Mouse (Mus musculus): ENCODE measurements at regions not wholly inside any gene's neighbourhood (a gene's known extent, or its start where the extent isn't known, plus 50 kb on each side); places are given as distances from the start of the nearest gene placed in this dataset.

GRCm38 (mm10) chr1:12640983-12641382 is 1227.1 kb downstream of the A830018L16Rik start:
- no peak overlapping the region for H3K27ac ChIP-seq (ENCODE audit: insufficient read depth, low read depth)
- in situ Hi-C loops (cut with MboI; ENCODE audit: low pct_ligation_motif_present, low pct_unique_long_range_greater_than_20kb, low sequenced_read_pairs) (no loop called here), dilution Hi-C loops (cut with MboI; ENCODE audit: extremely low pct_ligation_motif_present, extremely low pct_unique_long_range_greater_than_20kb, low sequenced_read_pairs) (no loop called here)
- H3K79me2 ChIP-seq (replicated peaks; ENCODE audit: control insufficient read depth, extremely low read depth, insufficient read depth, poor library complexity, severe bottlenecking), result no peaks in the 10 kb centered on the region
- H3K4me1 ChIP-seq (ENCODE audit: control insufficient read depth in 1 of 2, insufficient read depth in 2 of 2), result no peaks in the 10 kb centered on the region
- TF ChIP-seq SIN3A (IDR thresholded peaks at IDR 0.05; ENCODE audit: low read length), result no peak
- TF ChIP-seq BHLHE40 (IDR thresholded peaks at IDR 0.05; ENCODE audit: low read depth, low read length), result no peak
- TF ChIP-seq CHD1 (IDR thresholded peaks at IDR 0.05; ENCODE audit: low read depth, low read length), result no peak
- TF ChIP-seq EP300 (IDR thresholded peaks at IDR 0.05; ENCODE audit: low read length), result no peak
- no peak for TF ChIP-seq USF2 (conservative IDR thresholded peaks at IDR 0.05; ENCODE audit: low read depth, low read length)
- no peak for TF ChIP-seq HCFC1 (IDR thresholded peaks at IDR 0.05; ENCODE audit: low read depth, low read length)
- TF ChIP-seq NRF1 (IDR thresholded peaks at IDR 0.05; ENCODE audit: low read depth, low read length), result no peak
- no peak for TF ChIP-seq USF1 (IDR thresholded peaks at IDR 0.05; ENCODE audit: low read depth, low read length)
- TF ChIP-seq ZNF384 (IDR thresholded peaks at IDR 0.05; ENCODE audit: low read depth, low read length), result no peak
- TF ChIP-seq MAX (IDR thresholded peaks at IDR 0.05; ENCODE audit: low read length), result no peak
- no peaks in the 10 kb centered on the region for H3K9me3 ChIP-seq (replicated peaks; ENCODE audit: low read length)
- DNase-seq (ENCODE audit: extremely low read depth), result no peak
- H3K27me3 ChIP-seq (replicated peaks), result no peaks in the 10 kb centered on the region
- no peaks in the 10 kb centered on the region for H3K36me3 ChIP-seq (replicated peaks in 1 of 2; ENCODE audit: control insufficient read depth in 1 of 2, insufficient read depth in 1 of 2, low read length in 1 of 2)
- H3K4me2 ChIP-seq (ENCODE audit: insufficient read depth, low read depth, poor library complexity, severe bottlenecking), result no peak overlapping the region
- no peak overlapping the region for H3K9ac ChIP-seq (ENCODE audit: insufficient read depth, low read depth)
- H3K4me3 ChIP-seq (replicated peaks in 1 of 3; ENCODE audit: low read depth in 2 of 3, low read length in 2 of 3, poor library complexity in 1 of 3), result no peak overlapping the region
